Mouse (Mus musculus) lung, adult 2 months (tissue): ENCODE data around the gene Iqcn. TPM values are rescaled to one million over a fixed set of nuclear protein-coding genes. Genes with fewer than 3 reads are reported as not detected.

ENCODE experiments used
- DNase-seq: peaks from one replicate; pipeline ENCODE4 v3.0.0; 2022
- H3K4me1 ChIP-seq: fragments of 200-500 bp; 2 replicates; pipeline ENCODE4 v1.6.1; 2011; ENCODE audit warnings: low read length; ENCODE audit not compliant: control insufficient read depth, insufficient read depth
- H3K4me3 ChIP-seq: fragments of 200-500 bp; replicated peaks from 2 replicates; pipeline ENCODE3; 2011; ENCODE audit warnings: low read depth, mild to moderate bottlenecking, control low read depth, low read length; ENCODE audit errors: extremely low read depth
- CTCF ChIP-seq: fragments of 200-500 bp; IDR thresholded peaks from 2 replicates; pipeline ENCODE4 v1.5.1; 2011; ENCODE audit warnings: mild to moderate bottlenecking, low read length, control low read depth; ENCODE audit not compliant: insufficient read depth
- POLR2A ChIP-seq: fragments of 200-500 bp; IDR thresholded peaks from 2 replicates; pipeline ENCODE4 v1.6.1; 2011; ENCODE audit warnings: low read depth, mild to moderate bottlenecking, control low read depth, low read length, borderline replicate concordance; ENCODE audit errors: extremely low read depth
- WGBS: fragments of 180-500 bp; shearing (Covaris S2); methylation state at CpG from one replicate; pipeline ENCODE4 v1.1.7; 2018; 5-methylcytosine and 5-hydroxymethylcytosine counted together
- polyA plus RNA-seq: library from polyadenylated mRNA; depleted of rRNA; stranded (reverse); fragments of >200 nt; gene quantifications from 2 replicates; pipeline ENCODE4 v1.2.3, GENCODE M21; 2012

Gene Iqcn
- polyA plus RNA-seq, 1 experiment = not detected

DNA sequence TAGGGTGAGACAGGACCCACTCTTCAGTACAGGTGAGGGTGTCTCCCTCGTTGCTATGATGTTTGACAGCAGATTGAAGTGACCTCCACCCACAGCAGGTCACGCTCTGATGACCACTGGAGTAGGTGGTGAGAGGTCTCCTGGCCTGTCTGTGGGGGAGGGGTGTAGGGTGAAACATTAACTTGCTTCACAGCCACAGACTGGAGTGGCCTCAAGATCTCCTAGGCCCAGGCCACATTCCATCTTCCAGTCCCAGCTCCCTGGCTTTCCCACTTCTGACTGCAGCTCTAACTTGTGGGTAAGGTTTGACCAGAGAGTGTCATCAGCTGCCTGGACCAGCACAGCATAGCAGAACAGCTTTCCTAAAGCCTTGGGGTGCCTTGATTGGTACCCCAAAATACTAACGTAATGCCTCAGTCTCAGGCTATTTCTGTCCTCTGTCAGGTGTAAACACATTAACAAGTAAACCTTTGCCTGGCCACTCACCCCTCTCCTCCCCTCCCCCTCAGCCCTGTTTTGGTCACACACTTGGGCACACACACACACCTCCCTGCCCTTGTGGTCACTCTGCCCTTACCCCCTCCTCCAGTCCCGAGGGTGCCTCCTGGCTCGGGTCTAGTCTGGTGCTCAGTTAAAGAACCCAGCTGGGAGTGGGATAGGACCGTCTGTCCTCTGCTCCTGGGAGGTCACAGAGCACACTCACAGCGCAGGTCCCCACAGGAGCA, 20.4 kb downstream of the Iqcn start, which contains the start of gene Pde4c:
Gene Pde4c (plus strand): TSS at position 235 of the 725 bp plus-strand sequence.
- TF ChIP-seq POLR2A (no peak), CTCF (no peak)
- 53% methylated on average over 7 of the region's 7 CpGs for WGBS
- DNase-seq = peak; percentile 57
- peak within 1 kb of the TSS; percentile 36 for H3K4me3 ChIP-seq
- H3K4me1 ChIP-seq = no peaks in the 10 kb centered on the region

GRCm38 (mm10) chr8:70724216-70724615, 21.0 kb downstream of the Iqcn start:
- WGBS = 74% methylated on average over 12 of the region's 12 CpGs
- no peak for DNase-seq
- no peak for TF ChIP-seq CTCF
- TF ChIP-seq POLR2A = no peak
- H3K4me1 ChIP-seq = no peaks in the 10 kb centered on the region
- no peak overlapping the region for H3K4me3 ChIP-seq

DNA sequence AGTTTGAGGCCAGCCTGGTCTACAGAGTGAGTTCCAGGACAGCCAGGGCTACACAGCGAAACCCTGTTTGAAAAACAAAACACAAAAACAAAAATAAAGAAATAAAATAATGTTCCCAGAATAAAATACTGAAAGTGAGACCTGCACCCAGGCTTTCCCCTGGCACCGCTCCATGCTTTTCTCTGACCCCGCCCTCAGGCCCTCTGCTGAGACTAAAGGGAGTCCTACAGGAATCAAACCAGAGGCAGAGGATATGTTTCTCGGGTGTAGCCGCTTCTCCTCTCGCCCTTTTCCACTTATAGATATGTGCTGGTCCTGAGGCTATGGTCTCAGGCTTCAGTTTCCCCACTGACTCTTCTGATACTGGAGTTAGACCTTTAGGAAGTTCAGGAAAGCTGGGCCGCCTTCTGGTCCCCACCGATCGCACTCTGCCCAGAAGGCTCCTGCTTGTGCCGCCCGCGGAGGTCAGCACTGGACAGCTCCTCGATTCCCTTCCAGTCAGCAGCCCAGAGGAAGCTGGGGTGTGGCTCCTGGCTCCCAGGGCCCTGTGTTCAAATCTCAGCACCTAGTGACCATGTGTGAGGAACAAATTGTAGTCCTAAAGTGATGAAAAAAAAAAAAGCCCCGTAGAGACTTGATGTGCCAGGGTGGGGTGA, 22.7 kb downstream of the Iqcn start:
- WGBS = 24% methylated on average over 14 of the region's 14 CpGs
- peak; percentile 42 for DNase-seq
- Histone ChIP-seq H3K4me3 (no peak overlapping the region), H3K4me1 (peaks cover 3% of the 10 kb centered on the region; the same call in 1 of the 2 replicates)
- no peak for TF ChIP-seq CTCF

DNA sequence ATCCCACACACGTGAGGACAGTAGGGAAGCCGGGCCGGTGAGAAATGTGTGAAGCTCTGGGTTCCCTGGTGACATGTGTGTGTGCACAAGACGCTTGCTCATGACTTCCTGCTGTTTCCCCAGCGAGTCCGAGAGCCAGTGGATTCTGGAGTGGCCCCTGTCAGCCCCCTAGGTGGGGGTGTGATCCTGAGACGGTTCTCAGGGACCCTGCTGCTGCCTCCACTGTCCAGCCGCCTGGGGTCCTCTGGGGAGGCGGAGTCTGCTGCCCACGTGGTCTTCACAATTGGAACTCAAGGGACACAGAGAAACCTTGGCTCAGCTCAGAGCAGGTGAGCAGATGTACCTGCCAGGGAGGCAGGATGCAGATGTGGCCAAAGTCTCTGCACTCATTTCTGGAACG, 23.5 kb downstream of the Iqcn start:
- no peak overlapping the region for H3K4me3 ChIP-seq
- 43% methylated on average over 11 of the region's 11 CpGs for WGBS
- peaks cover 3% of the 10 kb centered on the region; the same call in 1 of the 2 replicates for H3K4me1 ChIP-seq
- TF ChIP-seq CTCF (no peak), POLR2A (no peak)
- DNase-seq = no peak

DNA sequence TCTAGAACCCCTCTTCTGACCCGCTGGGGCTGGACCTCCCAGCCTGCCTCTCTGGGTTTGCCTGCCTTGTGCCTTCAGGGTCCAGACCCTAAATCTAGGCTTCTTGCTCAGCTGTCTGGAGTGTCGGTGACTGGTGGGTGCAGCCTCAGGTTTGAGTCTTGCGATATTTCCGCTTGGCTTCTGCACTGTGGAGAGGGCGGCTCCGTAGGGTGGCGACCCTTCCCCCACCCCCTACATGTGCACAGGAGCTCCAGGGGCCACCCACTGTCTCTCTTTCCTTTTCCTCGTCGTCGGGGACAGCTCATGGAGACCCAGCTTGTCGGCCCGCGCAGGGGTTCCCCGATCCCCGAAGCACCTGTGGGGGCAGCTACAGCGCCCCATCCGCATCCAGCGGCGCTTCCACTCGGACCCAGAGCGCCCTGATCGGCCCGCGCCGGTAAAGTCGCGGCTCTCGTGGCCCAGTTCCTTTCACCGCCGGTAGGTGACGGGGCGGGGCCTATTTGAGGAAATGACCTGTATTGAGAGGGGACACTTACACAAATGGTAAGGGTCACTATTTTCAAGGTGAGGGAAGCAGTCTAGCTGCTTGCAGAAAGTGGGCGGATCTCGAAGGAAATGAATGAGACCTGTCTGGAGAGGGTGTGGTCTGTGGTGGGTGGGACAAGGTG, 26.7 kb downstream of the Iqcn start:
- Histone ChIP-seq H3K4me3 (no peak overlapping the region), H3K4me1 (peaks cover 3% of the 10 kb centered on the region; the same call in 1 of the 2 replicates)
- DNase-seq = peak; percentile 36
- TF ChIP-seq CTCF (no peak), POLR2A (no peak)
- 4% methylated on average over 34 of the region's 34 CpGs for WGBS

GRCm38 (mm10) chr8:70730956-70731355, 27.7 kb downstream of the Iqcn start:
- no peak for DNase-seq
- TF ChIP-seq POLR2A (no peak), CTCF (no peak)
- Histone ChIP-seq H3K4me3 (no peak overlapping the region), H3K4me1 (peaks cover 3% of the 10 kb centered on the region; the same call in 1 of the 2 replicates)
- 84% methylated on average over 4 of the region's 4 CpGs for whole genome bisulfite sequencing

- DNase-seq = no peak
- 47% methylated on average over 5 of the region's 5 CpGs for WGBS
- TF ChIP-seq CTCF (no peak), POLR2A (no peak)
Measured at GRCm38 (mm10) chr8:70737705-70738104, 34.4 kb downstream of the Iqcn start.

GRCm38 (mm10) chr8:70738211-70738610, 35.0 kb downstream of the Iqcn start:
- 41% methylated on average over 3 of the region's 3 CpGs for WGBS
- DNase-seq = peak; percentile 67
- H3K4me3 ChIP-seq = no peak overlapping the region
- peaks cover 2% of the 10 kb centered on the region; the same call in 1 of the 2 replicates for H3K4me1 ChIP-seq
- no peak for TF ChIP-seq POLR2A
- TF ChIP-seq CTCF = no peak

More at GRCm38 (mm10) chr8:70737705-70738104, 34.4 kb downstream of the Iqcn start:
- Histone ChIP-seq H3K4me3 (no peak overlapping the region), H3K4me1 (no peaks in the 10 kb centered on the region)

GRCm38 (mm10) chr8:70741661-70742060, 38.4 kb downstream of the Iqcn start:
- WGBS = 53% methylated on average over 5 of the region's 5 CpGs
- no peak overlapping the region for H3K4me3 ChIP-seq
- H3K4me1 ChIP-seq = peaks cover 3% of the 10 kb centered on the region
- DNase-seq = no peak
- TF ChIP-seq CTCF (no peak), POLR2A (no peak)
